Mouse (Mus musculus): ENCODE results near the gene Hist1h4k. TPM values are rescaled to one million over a fixed set of nuclear protein-coding genes. Genes with fewer than 3 reads are reported as not detected.
"Not testable (repeated sequence)": the region's sequence is repeated elsewhere in the genome, so short reads cannot be mapped to it uniquely, and the experiment has no call there.

Hist1h4k gene
- polyA plus RNA-seq, 1 experiment from 2014 or later, result not detected

DNA sequence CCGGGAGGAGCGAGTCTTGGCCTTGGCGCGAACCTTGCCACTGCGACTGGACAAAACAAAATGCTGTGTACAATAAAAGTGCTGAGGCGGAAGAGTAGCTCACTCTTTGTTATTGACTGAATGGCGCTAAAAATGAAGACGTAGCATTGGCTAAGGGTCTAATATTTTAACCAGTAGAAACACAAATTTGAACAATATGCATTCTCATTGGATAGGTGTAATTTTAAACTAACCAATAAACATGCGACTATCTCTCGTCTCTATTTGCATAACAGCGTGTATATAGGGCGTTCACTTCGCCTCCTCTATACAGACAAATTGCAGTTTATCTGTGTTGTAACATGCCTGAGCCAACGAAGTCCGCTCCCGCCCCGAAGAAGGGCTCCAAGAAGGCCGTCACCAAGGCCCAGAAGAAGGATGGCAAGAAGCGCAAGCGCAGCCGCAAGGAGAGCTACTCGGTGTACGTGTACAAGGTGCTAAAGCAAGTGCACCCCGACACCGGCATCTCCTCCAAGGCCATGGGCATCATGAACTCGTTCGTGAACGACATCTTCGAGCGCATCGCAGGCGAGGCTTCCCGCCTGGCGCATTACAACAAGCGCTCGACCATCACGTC lies 28.4 kb downstream of the Hist1h4k start, which contains the start of gene Hist1h2bm:
Gene Hist1h2bm (plus strand): TSS at position 288 of the 616 bp plus-strand sequence.
- Histone ChIP-seq H3K4me1 (ENCODE audit: control insufficient read depth, insufficient read depth, low read length) (peaks cover 20% of the 10 kb centered on the region), H3K9ac (ENCODE audit: low read length) (peak within 1 kb of the TSS; percentile 42), H3K4me3 (ENCODE audit: low read length) (peak within 1 kb of the TSS; percentile 49), H3K4me2 (ENCODE audit: low read depth, low read length) (peak within 1 kb of the TSS; percentile 65), H3K27ac (ENCODE audit: low read length) (peak within 1 kb of the TSS; percentile 76)
- H3K36me3 ChIP-seq (ENCODE audit: control insufficient read depth, insufficient read depth); H3K9me3 ChIP-seq (replicated peaks; ENCODE audit: control insufficient read depth, low read length); H3K27me3 ChIP-seq (ENCODE audit: control insufficient read depth, insufficient read depth, low read length): not testable (repeated sequence)
- WGBS, result 1% methylated on average over 37 of the region's 37 CpGs
- peak; percentile 95 for ATAC-seq (replicated peaks; ENCODE audit: extremely low read depth, insufficient read depth, low FRiP score)

GRCm38 (mm10) chr13:21721107-21721756 lies 29.1 kb downstream of the Hist1h4k start:
- Histone ChIP-seq H3K4me2 (ENCODE audit: low read depth, low read length) (peak overlapping the region; percentile 65), H3K4me1 (ENCODE audit: control insufficient read depth, insufficient read depth, low read length) (peaks cover 21% of the 10 kb centered on the region), H3K27ac (ENCODE audit: low read length) (peak overlapping the region; percentile 75), H3K4me3 (ENCODE audit: low read length) (peak overlapping the region; percentile 49), H3K9ac (ENCODE audit: low read length) (peak overlapping the region; percentile 42)
- H3K27me3 ChIP-seq (ENCODE audit: control insufficient read depth, insufficient read depth, low read length); H3K36me3 ChIP-seq (ENCODE audit: control insufficient read depth, insufficient read depth); H3K9me3 ChIP-seq (replicated peaks; ENCODE audit: control insufficient read depth, low read length): not testable (repeated sequence)
- peak; percentile 3; the same call in 1 of the 2 replicates for ATAC-seq (replicated peaks; ENCODE audit: extremely low read depth, insufficient read depth, low FRiP score)
- WGBS, result 4% methylated on average over 21 of the region's 44 CpGs

GRCm38 (mm10) chr13:21718381-21719080 lies 31.8 kb downstream of the Hist1h4k start:
- H3K4me2 ChIP-seq (ENCODE audit: low read depth, low read length), result peak overlapping the region; percentile 75
- no peak for ATAC-seq (replicated peaks; ENCODE audit: extremely low read depth, insufficient read depth, low FRiP score)
- peak overlapping the region; percentile 74 for H3K9ac ChIP-seq (ENCODE audit: low read length)
- H3K4me1 ChIP-seq (ENCODE audit: control insufficient read depth, insufficient read depth, low read length), result peaks cover 29% of the 10 kb centered on the region
- no peaks in the 10 kb centered on the region for H3K27me3 ChIP-seq (ENCODE audit: control insufficient read depth, insufficient read depth, low read length)
- H3K36me3 ChIP-seq (ENCODE audit: control insufficient read depth, insufficient read depth), result no peaks in the 10 kb centered on the region
- peak overlapping the region; percentile 69 for H3K27ac ChIP-seq (ENCODE audit: low read length)
- 65% methylated on average over 4 of the region's 4 CpGs for WGBS
- H3K4me3 ChIP-seq (ENCODE audit: low read length), result peak overlapping the region; percentile 54
- H3K9me3 ChIP-seq (replicated peaks; ENCODE audit: control insufficient read depth, low read length), result no peaks in the 10 kb centered on the region

- peak within 1 kb of the TSS; percentile 54 for H3K4me3 ChIP-seq (ENCODE audit: low read length)
- peak within 1 kb of the TSS; percentile 86 for H3K27ac ChIP-seq (ENCODE audit: low read length)
- H3K4me1 ChIP-seq (ENCODE audit: control insufficient read depth, insufficient read depth, low read length), result peaks cover 26% of the 10 kb centered on the region
- WGBS, result 3% methylated on average over 24 of the region's 56 CpGs
- not testable (repeated sequence) for H3K27me3 ChIP-seq (ENCODE audit: control insufficient read depth, insufficient read depth, low read length); H3K36me3 ChIP-seq (ENCODE audit: control insufficient read depth, insufficient read depth); H3K9me3 ChIP-seq (replicated peaks; ENCODE audit: control insufficient read depth, low read length)
- H3K4me2 ChIP-seq (ENCODE audit: low read depth, low read length), result peak within 1 kb of the TSS; percentile 91
- peak; percentile 32 for ATAC-seq (replicated peaks; ENCODE audit: extremely low read depth, insufficient read depth, low FRiP score)
- H3K9ac ChIP-seq (ENCODE audit: low read length), result peak within 1 kb of the TSS; percentile 74
Measured at GRCm38 (mm10) chr13:21717397-21718357, 32.6 kb downstream of the Hist1h4k start, which contains the start of gene Hist1h3h. TSS of gene Hist1h3h (plus strand) at chr13:21717659.

- H3K9ac ChIP-seq (ENCODE audit: low read length), result peak overlapping the region; percentile 60
- not testable (repeated sequence) for H3K9me3 ChIP-seq (replicated peaks; ENCODE audit: control insufficient read depth, low read length); H3K27me3 ChIP-seq (ENCODE audit: control insufficient read depth, insufficient read depth, low read length); H3K36me3 ChIP-seq (ENCODE audit: control insufficient read depth, insufficient read depth)
- ATAC-seq (replicated peaks; ENCODE audit: extremely low read depth, insufficient read depth, low FRiP score), result peak; percentile 10; the same call in 1 of the 2 replicates
- H3K4me1 ChIP-seq (ENCODE audit: control insufficient read depth, insufficient read depth, low read length), result peaks cover 21% of the 10 kb centered on the region
- H3K4me2 ChIP-seq (ENCODE audit: low read depth, low read length), result peak overlapping the region; percentile 91
- H3K27ac ChIP-seq (ENCODE audit: low read length), result peak overlapping the region; percentile 86
- H3K4me3 ChIP-seq (ENCODE audit: low read length), result peak overlapping the region; percentile 51
- WGBS, result 0% methylated on average over 10 of the region's 38 CpGs
Measured at GRCm38 (mm10) chr13:21716540-21717391, 33.5 kb downstream of the Hist1h4k start.

- peak within 1 kb of the TSS; percentile 52 for H3K4me3 ChIP-seq (ENCODE audit: low read length)
- peak within 1 kb of the TSS; percentile 91 for H3K4me2 ChIP-seq (ENCODE audit: low read depth, low read length)
- peak; percentile 92 for ATAC-seq (replicated peaks; ENCODE audit: extremely low read depth, insufficient read depth, low FRiP score)
- H3K4me1 ChIP-seq (ENCODE audit: control insufficient read depth, insufficient read depth, low read length), result peaks cover 24% of the 10 kb centered on the region
- H3K9ac ChIP-seq (ENCODE audit: low read length), result peak within 1 kb of the TSS; percentile 65
- H3K27ac ChIP-seq (ENCODE audit: low read length), result peak within 1 kb of the TSS; percentile 86
- H3K9me3 ChIP-seq (replicated peaks; ENCODE audit: control insufficient read depth, low read length); H3K36me3 ChIP-seq (ENCODE audit: control insufficient read depth, insufficient read depth); H3K27me3 ChIP-seq (ENCODE audit: control insufficient read depth, insufficient read depth, low read length): not testable (repeated sequence)
- under 1% methylated on average over 30 of the region's 50 CpGs for WGBS
Measured at GRCm38 (mm10) chr13:21715864-21716539, 34.3 kb downstream of the Hist1h4k start, which contains the start of the genes Hist1h2bl and Hist1h2ai. TSS of gene Hist1h2bl (minus strand) at chr13:21716143. TSS of gene Hist1h2ai (plus strand) at chr13:21716422.

DNA sequence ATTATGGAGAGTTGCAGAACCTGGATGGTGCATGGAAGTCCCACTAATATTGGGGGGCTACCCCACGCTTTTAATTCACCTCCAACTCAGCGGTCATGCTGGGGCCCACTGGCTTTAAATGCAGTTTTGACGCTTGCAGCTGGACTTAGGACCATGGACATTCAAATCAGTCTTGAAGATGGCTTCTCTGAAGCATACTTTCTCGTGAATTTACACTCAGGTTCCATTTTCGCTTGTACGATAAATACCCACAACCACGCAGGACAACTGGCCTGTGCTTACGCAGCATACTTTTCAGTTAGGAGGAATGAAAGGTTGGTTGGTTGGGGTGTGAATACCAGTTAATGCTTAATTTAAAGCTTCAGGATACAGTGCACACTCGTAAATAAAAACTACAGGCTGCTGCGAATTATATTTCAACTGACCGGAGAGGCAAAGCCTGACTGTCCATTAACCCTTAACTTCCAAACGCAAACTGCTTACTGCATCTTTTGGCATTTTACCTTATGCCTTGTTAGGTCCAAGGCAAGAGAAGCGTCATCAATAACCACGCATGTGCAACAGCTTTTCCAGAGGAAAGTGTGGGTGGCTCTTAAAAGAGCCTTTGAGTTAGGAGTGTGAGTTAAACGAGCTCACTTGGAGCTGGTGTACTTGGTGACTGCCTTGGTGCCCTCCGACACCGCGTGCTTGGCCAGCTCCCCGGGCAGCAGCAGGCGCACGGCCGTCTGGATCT lies 35.0 kb downstream of the Hist1h4k start:
- peak overlapping the region; percentile 52 for H3K4me3 ChIP-seq (ENCODE audit: low read length)
- peaks cover 21% of the 10 kb centered on the region for H3K4me1 ChIP-seq (ENCODE audit: control insufficient read depth, insufficient read depth, low read length)
- H3K27me3 ChIP-seq (ENCODE audit: control insufficient read depth, insufficient read depth, low read length), result no peaks in the 10 kb centered on the region
- peak overlapping the region; percentile 81 for H3K27ac ChIP-seq (ENCODE audit: low read length)
- H3K9ac ChIP-seq (ENCODE audit: low read length), result peak overlapping the region; percentile 65
- H3K4me2 ChIP-seq (ENCODE audit: low read depth, low read length), result peak overlapping the region; percentile 91
- under 1% methylated on average over 22 of the region's 22 CpGs for WGBS
- no peaks in the 10 kb centered on the region for H3K9me3 ChIP-seq (replicated peaks; ENCODE audit: control insufficient read depth, low read length)
- no peak for ATAC-seq (replicated peaks; ENCODE audit: extremely low read depth, insufficient read depth, low FRiP score)
- no peaks in the 10 kb centered on the region for H3K36me3 ChIP-seq (ENCODE audit: control insufficient read depth, insufficient read depth)

Measured in heart, embryonic 16.5 days (tissue).